Mouse (Mus musculus) left cerebral cortex, adult 9 months (tissue): Measurements from ENCODE around the gene Gm28551.

Source experiments
- DNase-seq, 2 experiments: peaks; one replicate each; pipeline ENCODE4 v3.0.0; 2022; ENCODE audit warnings: low spot score in 2 of 2

Gm28551 gene

GRCm38 (mm10) chr1:53291197-53291596, 61.3 kb downstream of the Gm28551 start:
- no peak for DNase-seq
